Mouse (Mus musculus) CH12.LX (cell line): ENCODE measurements around the gene Atp6v0c.
A peak's percentile ranks its signal among the peaks of the same experiment; 100 is the strongest.

Experiments
- BHLHE40 ChIP-seq: IDR thresholded peaks from 2 replicates; pipeline ENCODE4 v1.6.1; 2011; ENCODE audit warnings: mild to moderate bottlenecking, low read depth, low read length, improper control_type of control experiment
- CHD2 ChIP-seq: IDR thresholded peaks from 2 replicates; pipeline ENCODE4 v1.6.1; 2011; ENCODE audit warnings: low read length, improper control_type of control experiment
- CTCF ChIP-seq, 2 experiments: IDR thresholded peaks in 1 of 2; conservative IDR thresholded peaks in 1 of 2; 2 replicates each; pipeline ENCODE4 v1.5.1; 2011 to 2012; ENCODE audit warnings: low read depth in 2 of 2, low read length in 2 of 2, improper control_type of control experiment in 1 of 2, inconsistent platforms in 1 of 2, mild to moderate bottlenecking in 1 of 2, moderate library complexity in 1 of 2
- EP300 ChIP-seq: IDR thresholded peaks from 2 replicates; pipeline ENCODE4 v1.6.1; 2011; ENCODE audit warnings: low read length, improper control_type of control experiment
- GABPA ChIP-seq: IDR thresholded peaks from 2 replicates; pipeline ENCODE4 v1.6.1; 2012; ENCODE audit warnings: low read depth, low read length, improper control_type of control experiment, inconsistent platforms; ENCODE audit not compliant: insufficient replicate concordance
- JUND ChIP-seq: conservative IDR thresholded peaks from 2 replicates; pipeline ENCODE4 v1.6.1; 2011; ENCODE audit warnings: low read depth, low read length, improper control_type of control experiment
- MAZ ChIP-seq: IDR thresholded peaks from 2 replicates; pipeline ENCODE4 v1.6.1; 2012; ENCODE audit warnings: low read depth, mild to moderate bottlenecking, inconsistent platforms, low read length, improper control_type of control experiment, moderate library complexity
- POLR2A ChIP-seq: IDR thresholded peaks from 2 replicates; pipeline ENCODE4 v1.6.1; 2011; ENCODE audit warnings: low read depth, mild to moderate bottlenecking, improper control_type of control experiment, low read length
- RAD21 ChIP-seq: IDR thresholded peaks from 2 replicates; pipeline ENCODE4 v1.6.1; 2011; ENCODE audit warnings: low read depth, mild to moderate bottlenecking, low read length, improper control_type of control experiment, moderate library complexity
- TCF12 ChIP-seq: IDR thresholded peaks from 2 replicates; pipeline ENCODE4 v1.6.1; 2014; ENCODE audit warnings: low read depth, mild to moderate bottlenecking, inconsistent platforms, low read length, improper control_type of control experiment
- USF1 ChIP-seq: IDR thresholded peaks from 2 replicates; pipeline ENCODE4 v1.6.1; 2014; ENCODE audit warnings: low read depth, mild to moderate bottlenecking, inconsistent platforms, low read length, improper control_type of control experiment
- ZKSCAN1 ChIP-seq: IDR thresholded peaks from 2 replicates; pipeline ENCODE4 v1.6.1; 2012; ENCODE audit warnings: low read depth, inconsistent platforms, low read length, improper control_type of control experiment, borderline replicate concordance

DNA sequence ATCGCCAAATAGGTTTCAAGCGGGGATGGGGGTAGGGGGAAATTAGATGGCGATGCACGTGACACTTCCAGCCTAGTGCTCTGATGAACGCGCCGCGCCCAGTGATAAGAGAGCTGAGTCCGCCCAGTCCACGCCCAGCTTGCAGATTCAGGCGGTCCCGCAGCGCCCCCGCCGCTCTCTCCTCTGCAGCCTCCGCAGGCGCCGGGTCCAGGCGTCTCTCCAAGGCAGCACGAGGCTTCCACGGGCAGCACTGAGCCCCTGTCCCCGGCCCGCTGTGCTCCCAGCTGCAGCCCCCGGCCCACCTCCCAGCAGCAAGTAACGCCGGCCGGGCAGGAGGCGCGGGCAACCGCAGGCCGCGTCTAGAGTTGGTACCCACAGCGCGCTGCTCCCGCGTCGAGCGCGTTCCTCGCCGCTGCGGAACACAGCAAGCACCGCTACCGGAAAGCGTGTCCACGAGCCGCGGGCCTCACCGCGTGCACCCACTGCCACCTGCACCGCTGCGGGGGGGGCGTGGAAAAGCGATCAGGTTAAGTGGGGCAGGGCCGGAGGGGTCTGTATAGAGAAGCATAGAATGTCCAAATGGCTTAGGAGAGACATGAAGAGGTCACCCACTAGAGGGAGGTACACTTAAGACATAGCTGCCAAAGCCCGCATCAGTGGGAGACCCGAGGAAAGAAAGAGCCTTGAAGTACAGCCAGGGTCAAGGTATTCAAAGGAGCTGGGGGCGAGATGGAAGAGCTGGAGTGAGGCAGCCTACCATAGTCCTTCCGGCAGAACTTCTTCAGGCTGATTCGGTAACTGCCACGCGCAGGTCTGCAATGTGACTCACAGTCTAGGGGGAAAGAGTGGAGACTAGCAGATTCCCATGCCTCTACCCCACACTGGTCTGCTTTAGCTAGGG lies 37.2 kb upstream of the Atp6v0c start:
- no peak for TF ChIP-seq USF1
- no peak for TF ChIP-seq POLR2A
- no peak for TF ChIP-seq TCF12
- no peak for TF ChIP-seq EP300
- TF ChIP-seq CTCF (conservative IDR thresholded peaks at IDR 0.05 in 1 of 2, IDR thresholded peaks at IDR 0.05 in 1 of 2; ENCODE audit: low read depth in 2 of 2, low read length in 2 of 2) = 0 out of 4 replicates have a peak, but pooled peaks of 1 of the 2 experiments have one; percentile 5
- no peak for TF ChIP-seq ZKSCAN1
- no peak for TF ChIP-seq JUND
- TF ChIP-seq MAZ = no peak
- no peak for TF ChIP-seq RAD21
- peak; percentile 20; the same call in 1 of the 2 replicates for TF ChIP-seq BHLHE40
- TF ChIP-seq GABPA = no peak
- no peak for TF ChIP-seq CHD2
